9 mouse cellular contexts compared by ENCODE assay signal in genomic region chr15:77691532-77692311, GRCm38 (mm10). TPM values are rescaled to one million over a fixed set of nuclear protein-coding genes. Genes with fewer than 3 reads are reported as not detected.
DNase-seq lines count a peak whose midpoint lies in the region; ATAC-seq and TF ChIP-seq lines count a peak whose summit lies in the region.
"Not testable (repeated sequence)": the region's sequence is repeated elsewhere in the genome, so short reads cannot be mapped to it uniquely, and the experiment has no call there.
"Had no signal": no experiment of that assay in that cellular context is flagged by ENCODE, and none has a peak within 500 bp of the region (broad histone marks: within the 10 kb centered on the region; RNA-seq: fewer than 3 reads in every experiment).

No protein-coding gene starts in this region.

- not testable (repeated sequence) for TF ChIP-seq CTCF in lung, postnatal 0 days (IDR thresholded peaks at IDR 0.05); stomach, postnatal 0 days (IDR thresholded peaks at IDR 0.05; ENCODE audit: low read depth)

- TF ChIP-seq EP300 in lung, postnatal 0 days (IDR thresholded peaks at IDR 0.05); stomach, postnatal 0 days (optimal IDR thresholded peaks at IDR 0.05): not testable (repeated sequence)

- H3K27ac ChIP-seq in forebrain, embryonic 10.5 days = peak overlapping the region; percentile 75
- not testable (repeated sequence) for H3K27ac ChIP-seq in heart, embryonic 12.5 days (ENCODE audit: poor library complexity, severe bottlenecking); hindbrain, embryonic 15.5 days (replicated peaks); lung, postnatal 0 days (ENCODE audit: low read length); neural tube, embryonic 11.5 days (ENCODE audit: low read depth, low read length); stomach, postnatal 0 days (replicated peaks)
- peak overlapping the region; percentile 79 for H3K27ac ChIP-seq in limb, embryonic 10.5 days

- H3K4me2 ChIP-seq in heart, embryonic 12.5 days = peak overlapping the region; percentile 63
- peak overlapping the region; percentile 52 for H3K4me2 ChIP-seq in hindbrain, embryonic 15.5 days
- H3K4me2 ChIP-seq in lung, postnatal 0 days (replicated peaks; ENCODE audit: low read depth, low read length) = peak overlapping the region; percentile 41
- H3K4me2 ChIP-seq in neural tube, embryonic 11.5 days (ENCODE audit: low read depth) = peak overlapping the region; percentile 42
- peak overlapping the region; percentile 36 for H3K4me2 ChIP-seq in stomach, postnatal 0 days (replicated peaks; ENCODE audit: low read depth)

- H3K4me3 ChIP-seq in forebrain, embryonic 10.5 days = peak overlapping the region; percentile 48
- peak overlapping the region; percentile 37 for H3K4me3 ChIP-seq in heart, embryonic 12.5 days
- H3K4me3 ChIP-seq in hindbrain, embryonic 15.5 days = peak overlapping the region; percentile 25; the same call in 1 of the 2 replicates
- H3K4me3 ChIP-seq in limb, embryonic 10.5 days = peak overlapping the region; percentile 46
- H3K4me3 ChIP-seq in lung, postnatal 0 days (ENCODE audit: low read depth, low read length) = 0 out of 2 replicates have a peak overlapping the region, but pooled peaks have one; percentile 4
- peak overlapping the region; percentile 18 for H3K4me3 ChIP-seq in neural tube, embryonic 11.5 days (ENCODE audit: low read depth, low read length)
- peak overlapping the region; percentile 10; the same call in 1 of the 2 replicates for H3K4me3 ChIP-seq in stomach, postnatal 0 days (ENCODE audit: low read depth, low read length)

- not testable (repeated sequence) for H3K9me3 ChIP-seq in forebrain, embryonic 10.5 days; heart, embryonic 12.5 days (replicated peaks); hindbrain, embryonic 15.5 days; limb, embryonic 10.5 days (replicated peaks); lung, postnatal 0 days (ENCODE audit: low read length); neural tube, embryonic 11.5 days (ENCODE audit: control insufficient read depth, low read length); stomach, postnatal 0 days (ENCODE audit: control insufficient read depth, low read length)

- ATAC-seq in heart, embryonic 12.5 days (ENCODE audit: insufficient number of reproducible peaks, low FRiP score); hindbrain, embryonic 15.5 days (ENCODE audit: low FRiP score, low read depth); lung, postnatal 0 days; neural tube, embryonic 11.5 days (ENCODE audit: insufficient read depth, low FRiP score, low TSS enrichment); stomach, postnatal 0 days (ENCODE audit: low FRiP score, low TSS enrichment): not testable (repeated sequence)

- 5% methylated on average over 20 of the region's 20 CpGs for WGBS in forebrain, embryonic 10.5 days
- 8% methylated on average over 19 of the region's 20 CpGs for WGBS in heart, embryonic 12.5 days
- WGBS in hindbrain, embryonic 15.5 days = 8% methylated on average over 19 of the region's 20 CpGs
- WGBS in limb, embryonic 10.5 days = 7% methylated on average over 20 of the region's 20 CpGs
- 8% methylated on average over 19 of the region's 20 CpGs for WGBS in lung, postnatal 0 days
- 7% methylated on average over 19 of the region's 20 CpGs for WGBS in neural tube, embryonic 11.5 days
- 9% methylated on average over 19 of the region's 20 CpGs for WGBS in stomach, postnatal 0 days

- peak overlapping the region; percentile 65 for H3K9ac ChIP-seq in heart, embryonic 12.5 days
- H3K9ac ChIP-seq in hindbrain, embryonic 15.5 days = 0 out of 2 replicates have a peak overlapping the region, but pooled peaks have one; percentile 2
- H3K9ac ChIP-seq in lung, postnatal 0 days (replicated peaks; ENCODE audit: low read depth) = not testable (repeated sequence)
- H3K9ac ChIP-seq in neural tube, embryonic 11.5 days (ENCODE audit: low read length) = peak overlapping the region; percentile 15; the same call in 1 of the 2 replicates
- H3K9ac ChIP-seq in stomach, postnatal 0 days (ENCODE audit: low read length) = 0 out of 2 replicates have a peak overlapping the region, but pooled peaks have one; percentile 1

- not testable (repeated sequence) for H3K36me3 ChIP-seq in forebrain, embryonic 10.5 days (replicated peaks); heart, embryonic 12.5 days; hindbrain, embryonic 15.5 days; limb, embryonic 10.5 days; lung, postnatal 0 days (ENCODE audit: insufficient read depth, low read length); neural tube, embryonic 11.5 days (ENCODE audit: control insufficient read depth, insufficient read depth, low read length); stomach, postnatal 0 days (ENCODE audit: control insufficient read depth, insufficient read depth, low read length)

- H3K4me1 ChIP-seq in forebrain, embryonic 10.5 days; heart, embryonic 12.5 days (replicated peaks); hindbrain, embryonic 15.5 days (replicated peaks); limb, embryonic 10.5 days; lung, postnatal 0 days (ENCODE audit: insufficient read depth, low read depth, low read length); neural tube, embryonic 11.5 days (ENCODE audit: control insufficient read depth, insufficient read depth, low read length); stomach, postnatal 0 days (replicated peaks; ENCODE audit: control insufficient read depth, insufficient read depth): not testable (repeated sequence)

- peak; percentile 63 for DNase-seq in embryo, embryonic 10 days (ENCODE audit: low spot score)
- DNase-seq in forebrain, embryonic 10.5 days (ENCODE audit: extremely low spot score, low spot score) = peak; percentile 31
- DNase-seq in limb, embryonic 10.5 days (ENCODE audit: low spot score) = peak; percentile 44
- DNase-seq in lung, postnatal 0 days (ENCODE audit: low spot score) = peak; percentile 32
- peak; percentile 12 for DNase-seq in neural tube, embryonic 11.5 days (ENCODE audit: low spot score)
- DNase-seq in stomach, postnatal 0 days (ENCODE audit: low spot score) = peak; percentile 20

- H3K27me3 ChIP-seq in forebrain, embryonic 10.5 days (ENCODE audit: poor library complexity, severe bottlenecking); heart, embryonic 12.5 days (replicated peaks); hindbrain, embryonic 15.5 days; limb, embryonic 10.5 days (ENCODE audit: low read depth, poor library complexity, severe bottlenecking); lung, postnatal 0 days (replicated peaks; ENCODE audit: insufficient read depth, low read length); neural tube, embryonic 11.5 days (ENCODE audit: control insufficient read depth, insufficient read depth, low read length); stomach, postnatal 0 days (ENCODE audit: control insufficient read depth, insufficient read depth, low read length): not testable (repeated sequence)

RNA-seq across cellular contexts. Expression of gene Apol7e, which starts 6.9 kb away (rescaled TPM):
- polyA plus RNA-seq in forebrain, embryonic 10.5 days (2016; fragmentation: Nextera tagmentation; extraction: Ambion mirVana) = not detected in 2 replicates
- polyA plus RNA-seq in heart, embryonic 12.5 days (2016; fragmentation: Nextera tagmentation; extraction: Ambion mirVana) = not detected in 2 replicates
- polyA plus RNA-seq in hindbrain, embryonic 15.5 days (2015; fragmentation: Nextera tagmentation; extraction: Ambion mirVana) = not detected in 2 replicates
- polyA plus RNA-seq in limb, embryonic 10.5 days (2016; fragmentation: Nextera tagmentation; extraction: Ambion mirVana) = not detected in 2 replicates
- polyA plus RNA-seq in lung, postnatal 0 days (2015; fragmentation: Nextera tagmentation; extraction: Ambion mirVana) = 0.10 TPM in 1 of 2 replicates, not detected in the other
- polyA plus RNA-seq in neural tube, embryonic 11.5 days (2014; fragmentation: Nextera tagmentation; extraction: Ambion mirVana) = not detected in 2 replicates
- polyA plus RNA-seq in stomach, postnatal 0 days (2015; fragmentation: Nextera tagmentation; extraction: Ambion mirVana) = 0.10 TPM in 1 of 2 replicates, not detected in the other
- polyA plus RNA-seq: C2C12 had no signal

RNA-seq across cellular contexts. Expression of gene Apol9b, which starts 37.1 kb away (rescaled TPM):
- polyA plus RNA-seq in forebrain, embryonic 10.5 days (2016; fragmentation: Nextera tagmentation; extraction: Ambion mirVana) = not detected in 2 replicates
- polyA plus RNA-seq in heart, embryonic 12.5 days (2016; fragmentation: Nextera tagmentation; extraction: Ambion mirVana) = 0.20 and 0.22 TPM in 2 replicates
- 0.37 TPM in 1 of 2 replicates, not detected in the other for polyA plus RNA-seq in hindbrain, embryonic 15.5 days (2015; fragmentation: Nextera tagmentation; extraction: Ambion mirVana)
- not detected in 2 replicates for polyA plus RNA-seq in limb, embryonic 10.5 days (2016; fragmentation: Nextera tagmentation; extraction: Ambion mirVana)
- 0.14 and 0.31 TPM in 2 replicates for polyA plus RNA-seq in lung, postnatal 0 days (2015; fragmentation: Nextera tagmentation; extraction: Ambion mirVana)
- polyA plus RNA-seq in neural tube, embryonic 11.5 days (2014; fragmentation: Nextera tagmentation; extraction: Ambion mirVana) = not detected in 2 replicates
- 0.33 and 0.45 TPM in 2 replicates for polyA plus RNA-seq in stomach, postnatal 0 days (2015; fragmentation: Nextera tagmentation; extraction: Ambion mirVana)

RNA-seq across cellular contexts. Expression of gene Apol11b, which starts 48.6 kb away (rescaled TPM):
- polyA plus RNA-seq in forebrain, embryonic 10.5 days (2016; fragmentation: Nextera tagmentation; extraction: Ambion mirVana) = not detected in 2 replicates
- 0.09 TPM in 1 of 2 replicates, not detected in the other for polyA plus RNA-seq in heart, embryonic 12.5 days (2016; fragmentation: Nextera tagmentation; extraction: Ambion mirVana)
- not detected in 2 replicates for polyA plus RNA-seq in hindbrain, embryonic 15.5 days (2015; fragmentation: Nextera tagmentation; extraction: Ambion mirVana)
- polyA plus RNA-seq in limb, embryonic 10.5 days (2016; fragmentation: Nextera tagmentation; extraction: Ambion mirVana) = not detected in 2 replicates
- 0.25 TPM in 2 replicates for polyA plus RNA-seq in lung, postnatal 0 days (2015; fragmentation: Nextera tagmentation; extraction: Ambion mirVana)
- polyA plus RNA-seq in neural tube, embryonic 11.5 days (2014; fragmentation: Nextera tagmentation; extraction: Ambion mirVana) = not detected in 2 replicates
- polyA plus RNA-seq in stomach, postnatal 0 days (2015; fragmentation: Nextera tagmentation; extraction: Ambion mirVana) = 0.05 and 0.08 TPM in 2 replicates

Comparison
In these comparisons a context has a peak if more than half of its experiments do, and no peak if none do; other contexts are left out.
1. DNase-seq: peak in every context shown above with its lines; median percentile 63 in embryo, embryonic 10 days; 44 in limb, embryonic 10.5 days; 32 in lung, postnatal 0 days; 31 in forebrain, embryonic 10.5 days; 20 in stomach, postnatal 0 days; 12 in neural tube, embryonic 11.5 days.